Mouse (Mus musculus) B cell, adult 62 days (primary cell): ENCODE data around the gene Shisa4. TPM values are rescaled to one million over a fixed set of nuclear protein-coding genes. Genes with fewer than 3 reads are reported as not detected.

ENCODE experiments used
- total RNA-seq: library from RNA; stranded (reverse); gene quantifications from 4 replicates; pipeline ENCODE4 v1.2.4, GENCODE M21; 2023

Gene Shisa4
- total RNA-seq, result 1.2 to 3.5 TPM (median 2.0 TPM) in 4 replicates

GRCm38 (mm10) chr1:135374868-135375581 is at the start of gene Shisa4:
TSS of gene Shisa4 (minus strand) at chr1:135375237.

GRCm38 (mm10) chr1:135324571-135324970 is 50.5 kb downstream of the Shisa4 start, which contains the start of gene Lmod1:
TSS of gene Lmod1 (plus strand) at chr1:135324807.

Other genes starting within 250 kb of the Shisa4 start
- gene Ptpn7, start 242.5 kb downstream of the Shisa4 start, total RNA-seq, result 35.6 to 43.0 TPM (median 42.2 TPM) in 4 replicates
- 98.5 to 112 TPM (median 106 TPM) in 4 replicates for gene Arl8a, start 228.4 kb downstream of the Shisa4 start, total RNA-seq
- gene Gpr37l1, start 207.6 kb downstream of the Shisa4 start, total RNA-seq, result not detected in 4 replicates
- not detected in 4 replicates for gene Elf3, start 116.7 kb downstream of the Shisa4 start, total RNA-seq
- gene Rnpep, start 91.2 kb downstream of the Shisa4 start, total RNA-seq, result 22.7 to 30.2 TPM (median 26.4 TPM) in 4 replicates
- gene Timm17a, start 61.5 kb downstream of the Shisa4 start, total RNA-seq, result 49.1 to 56.4 TPM (median 54.2 TPM) in 4 replicates
- not detected in 4 replicates for gene Lmod1, start 50.4 kb downstream of the Shisa4 start, total RNA-seq
- gene Ipo9, start 55.3 kb upstream of the Shisa4 start, total RNA-seq, result 76.1 to 87.8 TPM (median 84.3 TPM) in 4 replicates
- 0.69 to 0.85 TPM (median 0.73 TPM) in 4 replicates for gene Nav1, start 232.1 kb upstream of the Shisa4 start, total RNA-seq